Mouse (Mus musculus) neural tube, embryonic 15.5 days (tissue): Measurements from ENCODE around the gene Cab39. TPM values are rescaled to one million over a fixed set of nuclear protein-coding genes. Genes with fewer than 3 reads are reported as not detected.

Experiments used
- ATAC-seq: fragments of 200-750 bp; cut with Nextera tagmentation; 2 replicates; pipeline ENCODE4 v1.8.0; 2017; ENCODE audit warnings: mild to moderate bottlenecking, moderate TSS enrichment, moderate library complexity; ENCODE audit not compliant: low FRiP score
- H3K27ac ChIP-seq: fragments of 300-500 bp; sonication (generic); replicated peaks from 2 replicates; pipeline ENCODE4 v1.5.1; 2015; ENCODE audit warnings: mild to moderate bottlenecking, inconsistent platforms
- H3K27me3 ChIP-seq: fragments of 300-500 bp; sonication (generic); replicated peaks from 2 replicates; pipeline ENCODE4 v1.6.1; 2015; ENCODE audit warnings: inconsistent platforms
- H3K36me3 ChIP-seq: fragments of 300-500 bp; sonication (generic); 2 replicates; pipeline ENCODE4 v1.6.1; 2015; ENCODE audit warnings: inconsistent platforms
- H3K4me1 ChIP-seq: fragments of 300-500 bp; sonication (generic); 2 replicates; pipeline ENCODE4 v1.6.1; 2015; ENCODE audit warnings: inconsistent platforms
- H3K4me2 ChIP-seq: fragments of 300-500 bp; sonication (generic); 2 replicates; pipeline ENCODE4 v1.6.1; 2015; ENCODE audit warnings: inconsistent platforms, mild to moderate bottlenecking, moderate library complexity
- H3K4me3 ChIP-seq: fragments of 300-500 bp; sonication (generic); replicated peaks from 2 replicates; pipeline ENCODE4 v1.5.1; 2015; ENCODE audit warnings: mild to moderate bottlenecking, inconsistent platforms
- H3K9ac ChIP-seq: fragments of 300-500 bp; sonication (generic); replicated peaks from 2 replicates; pipeline ENCODE4 v1.6.1; 2015; ENCODE audit warnings: mild to moderate bottlenecking, inconsistent platforms
- H3K9me3 ChIP-seq: fragments of 300-500 bp; sonication (generic); replicated peaks from 2 replicates; pipeline ENCODE4 v1.6.1; 2016; ENCODE audit warnings: inconsistent platforms
- WGBS: fragments of 180-500 bp; shearing (Covaris S2); methylation state at CpG from one replicate; pipeline ENCODE4 v1.1.7; 2015; ENCODE audit warnings: mixed read lengths; 5-methylcytosine and 5-hydroxymethylcytosine counted together
- polyA plus RNA-seq: library from polyadenylated mRNA; unstranded; fragments of >200 nt; fragmentation: Nextera tagmentation; extraction: Ambion mirVana; gene quantifications from 2 replicates; pipeline ENCODE4 v1.2.1, GENCODE M21; 2015

Cab39 gene
- polyA plus RNA-seq, 1 experiment from 2014 or later: 45.3 TPM

- Histone ChIP-seq H3K4me2 (no peak overlapping the region), H3K27me3 (no peaks in the 10 kb centered on the region), H3K9me3 (no peaks in the 10 kb centered on the region), H3K36me3 (peaks cover 34% of the 10 kb centered on the region), H3K4me3 (no peak overlapping the region), H3K9ac (no peak overlapping the region), H3K27ac (no peak overlapping the region), H3K4me1 (0 out of 2 replicates have a peak, but pooled peaks cover 4% of the 10 kb centered on the region)
- WGBS: 89% methylated on average over 5 of the region's 5 CpGs
- no peak for ATAC-seq
Observed at GRCm38 (mm10) chr1:85850851-85851250, 57.6 kb downstream of the Cab39 start.

GRCm38 (mm10) chr1:85852996-85853689 is 59.9 kb downstream of the Cab39 start:
- ATAC-seq: peak; percentile 60; the same call in 1 of the 2 replicates
- WGBS: 82% methylated on average over 2 of the region's 2 CpGs
- H3K4me2 ChIP-seq: no peak overlapping the region
- H3K9ac ChIP-seq: no peak overlapping the region
- H3K4me1 ChIP-seq: 0 out of 2 replicates have a peak, but pooled peaks cover 4% of the 10 kb centered on the region
- no peak overlapping the region for H3K4me3 ChIP-seq
- peaks cover 24% of the 10 kb centered on the region for H3K36me3 ChIP-seq
- no peaks in the 10 kb centered on the region for H3K27me3 ChIP-seq
- no peak overlapping the region for H3K27ac ChIP-seq
- no peaks in the 10 kb centered on the region for H3K9me3 ChIP-seq

- no peak for ATAC-seq
- WGBS: 92% methylated on average over 2 of the region's 2 CpGs
- H3K9ac ChIP-seq: no peak overlapping the region
- H3K36me3 ChIP-seq: peaks cover 17% of the 10 kb centered on the region
- H3K27me3 ChIP-seq: no peaks in the 10 kb centered on the region
- no peak overlapping the region for H3K27ac ChIP-seq
- H3K4me3 ChIP-seq: no peak overlapping the region
- no peaks in the 10 kb centered on the region for H3K9me3 ChIP-seq
- H3K4me2 ChIP-seq: no peak overlapping the region
- 0 out of 2 replicates have a peak, but pooled peaks cover 4% of the 10 kb centered on the region for H3K4me1 ChIP-seq
Observed at GRCm38 (mm10) chr1:85853865-85854264, 60.6 kb downstream of the Cab39 start.

GRCm38 (mm10) chr1:85854475-85854874 is 61.2 kb downstream of the Cab39 start:
- Histone ChIP-seq H3K4me1 (0 out of 2 replicates have a peak, but pooled peaks cover 4% of the 10 kb centered on the region), H3K36me3 (peaks cover 11% of the 10 kb centered on the region), H3K4me3 (no peak overlapping the region), H3K9me3 (no peaks in the 10 kb centered on the region), H3K27ac (no peak overlapping the region), H3K9ac (no peak overlapping the region), H3K27me3 (no peaks in the 10 kb centered on the region), H3K4me2 (no peak overlapping the region)
- 87% methylated on average over 2 of the region's 2 CpGs for WGBS
- ATAC-seq: no peak

GRCm38 (mm10) chr1:85856266-85856665 is 63.0 kb downstream of the Cab39 start:
- Histone ChIP-seq H3K27me3 (no peaks in the 10 kb centered on the region), H3K4me2 (no peak overlapping the region), H3K27ac (no peak overlapping the region), H3K36me3 (peaks cover 6% of the 10 kb centered on the region; the same call in 1 of the 2 replicates), H3K4me1 (0 out of 2 replicates have a peak, but pooled peaks cover 4% of the 10 kb centered on the region), H3K9me3 (no peaks in the 10 kb centered on the region), H3K4me3 (no peak overlapping the region), H3K9ac (no peak overlapping the region)
- no peak for ATAC-seq
- 87% methylated on average over 3 of the region's 3 CpGs for WGBS

GRCm38 (mm10) chr1:85857261-85857754 is 64.1 kb downstream of the Cab39 start:
- Histone ChIP-seq H3K9me3 (no peaks in the 10 kb centered on the region), H3K4me2 (no peak overlapping the region), H3K36me3 (no peaks in the 10 kb centered on the region), H3K27ac (no peak overlapping the region), H3K4me1 (0 out of 2 replicates have a peak, but pooled peaks cover 4% of the 10 kb centered on the region), H3K4me3 (no peak overlapping the region), H3K9ac (no peak overlapping the region), H3K27me3 (no peaks in the 10 kb centered on the region)
- no peak for ATAC-seq
- 91% methylated on average over 6 of the region's 6 CpGs for WGBS

- no peak for ATAC-seq
- Histone ChIP-seq H3K4me1 (no peaks in the 10 kb centered on the region), H3K9ac (no peak overlapping the region), H3K4me2 (no peak overlapping the region), H3K36me3 (no peaks in the 10 kb centered on the region), H3K27me3 (no peaks in the 10 kb centered on the region), H3K9me3 (no peaks in the 10 kb centered on the region), H3K4me3 (no peak overlapping the region), H3K27ac (no peak overlapping the region)
- WGBS: 84% methylated on average over 10 of the region's 10 CpGs
Observed at GRCm38 (mm10) chr1:85864383-85864782, 71.1 kb downstream of the Cab39 start.

GRCm38 (mm10) chr1:85870001-85870400 is 76.8 kb downstream of the Cab39 start:
- Histone ChIP-seq H3K4me3 (no peak overlapping the region), H3K27me3 (no peaks in the 10 kb centered on the region), H3K27ac (no peak overlapping the region), H3K9ac (no peak overlapping the region), H3K4me1 (no peaks in the 10 kb centered on the region), H3K9me3 (no peaks in the 10 kb centered on the region), H3K4me2 (no peak overlapping the region), H3K36me3 (no peaks in the 10 kb centered on the region)
- no peak for ATAC-seq
- 78% methylated on average over 7 of the region's 7 CpGs for whole genome bisulfite sequencing

- Histone ChIP-seq H3K27ac (no peak overlapping the region), H3K4me1 (no peaks in the 10 kb centered on the region), H3K4me3 (no peak overlapping the region), H3K4me2 (no peak overlapping the region), H3K9ac (no peak overlapping the region), H3K9me3 (no peaks in the 10 kb centered on the region), H3K27me3 (no peaks in the 10 kb centered on the region), H3K36me3 (no peaks in the 10 kb centered on the region)
- no peak for ATAC-seq
- 81% methylated on average over 2 of the region's 2 CpGs for WGBS
Observed at GRCm38 (mm10) chr1:85870546-85870945, 77.3 kb downstream of the Cab39 start.

- no peak overlapping the region for H3K27ac ChIP-seq
- H3K9me3 ChIP-seq: peaks cover 14% of the 10 kb centered on the region
- H3K4me2 ChIP-seq: no peak overlapping the region
- WGBS: 96% methylated on average over 12 of the region's 12 CpGs
- no peak overlapping the region for H3K4me3 ChIP-seq
- no peak for ATAC-seq
- no peak overlapping the region for H3K9ac ChIP-seq
- H3K4me1 ChIP-seq: no peaks in the 10 kb centered on the region
- H3K36me3 ChIP-seq: no peaks in the 10 kb centered on the region
- H3K27me3 ChIP-seq: no peaks in the 10 kb centered on the region
Observed at GRCm38 (mm10) chr1:85882003-85882402, 88.8 kb downstream of the Cab39 start.

GRCm38 (mm10) chr1:85887221-85887620 is 94.0 kb downstream of the Cab39 start:
- no peak overlapping the region for H3K4me3 ChIP-seq
- no peaks in the 10 kb centered on the region for H3K4me1 ChIP-seq
- peaks cover under 1% of the 10 kb centered on the region; the same call in 1 of the 2 replicates for H3K9me3 ChIP-seq
- H3K9ac ChIP-seq: no peak overlapping the region
- H3K27ac ChIP-seq: no peak overlapping the region
- H3K36me3 ChIP-seq: no peaks in the 10 kb centered on the region
- ATAC-seq: no peak
- 90% methylated on average over 7 of the region's 7 CpGs for WGBS
- no peak overlapping the region for H3K4me2 ChIP-seq
- H3K27me3 ChIP-seq: no peaks in the 10 kb centered on the region

- Histone ChIP-seq H3K27me3 (no peaks in the 10 kb centered on the region), H3K4me1 (peaks cover 50% of the 10 kb centered on the region), H3K27ac (peak within 1 kb of the TSS; percentile 90), H3K9me3 (no peaks in the 10 kb centered on the region), H3K4me2 (peak within 1 kb of the TSS; percentile 88), H3K4me3 (peak within 1 kb of the TSS; percentile 85), H3K9ac (peak within 1 kb of the TSS; percentile 82), H3K36me3 (no peaks in the 10 kb centered on the region)
- ATAC-seq: peak; percentile 91
- WGBS: 2% methylated on average over 34 of the region's 35 CpGs
Observed at GRCm38 (mm10) chr1:85894231-85894747, 101.0 kb downstream of the Cab39 start, which contains the start of gene Itm2c. Itm2c (plus strand) TSS chr1:85894281.
